Mouse (Mus musculus): Measurements from ENCODE around the gene Ift81. TPM values are rescaled to one million over a fixed set of nuclear protein-coding genes. Genes with fewer than 3 reads are reported as not detected.

The Ift81 gene
- total and polyA plus RNA-seq, 2 experiments = 0.38 to 3.0 TPM

DNA sequence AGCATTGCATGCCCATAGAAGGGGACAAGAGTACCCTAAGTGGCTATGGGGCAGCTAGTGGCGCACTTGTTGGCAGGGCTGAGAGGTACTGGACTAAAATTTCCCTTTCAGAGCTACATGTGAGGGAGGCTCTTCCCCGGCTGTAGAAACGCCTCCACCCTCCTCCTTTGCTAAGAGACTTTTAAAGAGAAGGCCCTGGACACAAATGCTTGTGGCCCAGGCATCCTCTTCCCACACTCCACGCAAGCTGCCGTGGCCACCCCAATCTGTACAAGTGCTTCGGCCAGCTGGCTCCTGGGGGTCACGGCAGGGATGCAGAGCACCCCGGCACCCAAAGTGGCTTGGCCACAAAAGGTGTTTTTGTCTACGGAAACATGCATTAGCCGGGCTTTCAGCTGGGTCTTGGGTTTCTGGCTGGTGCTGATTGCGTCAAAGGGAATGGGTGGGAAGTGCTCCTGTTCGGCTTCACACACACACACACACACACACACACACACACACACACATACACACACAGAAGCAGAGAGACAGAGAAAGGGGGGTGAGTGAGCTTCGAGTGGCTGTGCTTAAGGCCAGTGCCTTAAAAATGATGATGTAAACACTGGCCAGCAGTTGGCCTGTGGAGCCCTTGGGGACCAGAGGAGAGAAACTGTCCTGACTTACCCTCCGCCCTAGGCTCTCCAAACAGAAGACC, 88.9 kb downstream of the Ift81 start:
- Histone ChIP-seq H3K4me1 (ENCODE audit: control insufficient read depth, insufficient read depth, low read length) (peaks cover 45% of the 10 kb centered on the region), H3K27me3 (ENCODE audit: control insufficient read depth, insufficient read depth, low read length) (no peaks in the 10 kb centered on the region), H3K27ac (replicated peaks; ENCODE audit: insufficient read depth, low read depth, low read length) (peak overlapping the region; percentile 83), H3K9ac (ENCODE audit: low read depth, low read length) (peak overlapping the region; percentile 49), H3K36me3 (ENCODE audit: control insufficient read depth, insufficient read depth, low read length) (no peaks in the 10 kb centered on the region), H3K79me2 (ENCODE audit: control insufficient read depth, insufficient read depth, low read length) (no peaks in the 10 kb centered on the region), H3K4me3 (ENCODE audit: insufficient read depth, low read depth, low read length) (no peak overlapping the region)
- WGBS = 61% methylated on average over 12 of the region's 14 CpGs
- TF ChIP-seq POLR2A (IDR thresholded peaks at IDR 0.05; ENCODE audit: extremely low read depth, insufficient read depth, low read length) = no peak
- no peak for TF ChIP-seq CTCF (IDR thresholded peaks at IDR 0.05; ENCODE audit: low read depth, low read length)
- DNase-seq (ENCODE audit: extremely low read depth, low read depth, low spot score) = no peak

DNA sequence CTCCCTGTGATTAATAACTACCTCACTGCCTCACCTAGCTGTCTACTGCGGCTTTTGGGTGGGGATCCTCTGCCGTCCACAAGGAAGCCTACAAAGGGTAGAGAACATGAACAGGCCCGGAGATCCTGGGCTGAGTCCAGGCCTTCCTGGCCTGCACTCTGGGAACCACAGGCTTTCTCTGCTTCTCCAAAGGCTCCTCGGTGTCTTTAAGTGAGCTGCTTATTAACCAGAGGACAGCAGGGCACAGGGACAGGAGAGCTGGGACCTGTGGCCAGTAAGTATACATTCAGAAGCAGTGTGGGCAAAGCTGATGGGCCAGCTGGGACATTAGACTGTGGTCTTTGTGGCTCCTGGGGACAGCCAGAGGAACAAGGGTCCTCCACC, 89.5 kb downstream of the Ift81 start:
- 37% methylated on average over 4 of the region's 4 CpGs for WGBS
- H3K27me3 ChIP-seq (ENCODE audit: control insufficient read depth, insufficient read depth, low read length) = no peaks in the 10 kb centered on the region
- no peak overlapping the region for H3K4me3 ChIP-seq (ENCODE audit: insufficient read depth, low read depth, low read length)
- TF ChIP-seq POLR2A (IDR thresholded peaks at IDR 0.05; ENCODE audit: extremely low read depth, insufficient read depth, low read length) (no peak), CTCF (IDR thresholded peaks at IDR 0.05; ENCODE audit: low read depth, low read length) (no peak)
- no peaks in the 10 kb centered on the region for H3K36me3 ChIP-seq (ENCODE audit: control insufficient read depth, insufficient read depth, low read length)
- H3K27ac ChIP-seq (replicated peaks; ENCODE audit: insufficient read depth, low read depth, low read length) = peak overlapping the region; percentile 83
- peaks cover 41% of the 10 kb centered on the region for H3K4me1 ChIP-seq (ENCODE audit: control insufficient read depth, insufficient read depth, low read length)
- DNase-seq (ENCODE audit: extremely low read depth, low read depth, low spot score) = peak; percentile 73
- H3K9ac ChIP-seq (ENCODE audit: low read depth, low read length) = peak overlapping the region; percentile 49
- no peaks in the 10 kb centered on the region for H3K79me2 ChIP-seq (ENCODE audit: control insufficient read depth, insufficient read depth, low read length)

DNA sequence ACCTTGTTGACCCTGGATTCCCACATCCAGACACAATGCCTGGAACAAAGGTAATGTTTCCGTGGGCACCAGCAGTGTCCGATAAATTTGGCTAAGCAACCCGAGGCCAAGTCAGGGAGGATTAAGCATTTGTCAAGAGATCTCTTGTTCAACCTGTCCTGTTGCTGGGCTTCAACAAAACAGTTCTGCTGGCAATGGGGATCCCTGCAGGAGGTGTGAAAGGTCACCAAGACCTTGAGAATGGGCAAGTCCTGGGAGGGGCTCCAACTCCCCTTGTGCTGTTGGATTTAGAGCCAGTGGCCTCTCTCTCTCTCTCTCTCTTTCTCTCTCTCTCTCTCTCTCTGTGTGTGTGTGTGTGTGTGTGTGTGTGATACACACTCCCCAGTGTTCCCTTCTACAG, 90.1 kb downstream of the Ift81 start:
- Histone ChIP-seq H3K9ac (ENCODE audit: low read depth, low read length) (no peak overlapping the region), H3K27ac (replicated peaks; ENCODE audit: insufficient read depth, low read depth, low read length) (peak overlapping the region; percentile 83), H3K79me2 (ENCODE audit: control insufficient read depth, insufficient read depth, low read length) (no peaks in the 10 kb centered on the region), H3K4me3 (ENCODE audit: insufficient read depth, low read depth, low read length) (no peak overlapping the region), H3K36me3 (ENCODE audit: control insufficient read depth, insufficient read depth, low read length) (no peaks in the 10 kb centered on the region), H3K4me1 (ENCODE audit: control insufficient read depth, insufficient read depth, low read length) (peaks cover 36% of the 10 kb centered on the region), H3K27me3 (ENCODE audit: control insufficient read depth, insufficient read depth, low read length) (no peaks in the 10 kb centered on the region)
- DNase-seq (ENCODE audit: extremely low read depth, low read depth, low spot score) = no peak
- 61% methylated on average over 3 of the region's 3 CpGs for WGBS
- TF ChIP-seq CTCF (IDR thresholded peaks at IDR 0.05; ENCODE audit: low read depth, low read length) = no peak
- no peak for TF ChIP-seq POLR2A (IDR thresholded peaks at IDR 0.05; ENCODE audit: extremely low read depth, insufficient read depth, low read length)

DNA sequence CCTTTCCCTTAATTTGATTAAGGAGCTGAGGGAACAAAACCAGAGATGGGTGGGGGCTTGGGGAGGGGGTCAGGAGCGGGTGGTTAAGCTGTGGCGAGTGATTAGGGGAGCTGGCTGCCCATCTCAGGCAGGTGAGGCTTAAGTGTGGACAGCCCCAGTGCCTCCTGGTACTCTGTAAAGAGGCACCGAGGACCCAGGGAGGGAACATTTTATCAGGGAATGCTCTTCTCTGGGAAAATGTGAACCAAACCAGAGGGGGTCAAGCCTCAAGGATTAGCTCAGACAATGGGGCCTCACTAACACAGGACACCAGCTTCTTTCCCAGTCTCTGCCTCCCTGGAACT, 93.2 kb downstream of the Ift81 start:
- WGBS = 73% methylated on average over 3 of the region's 3 CpGs
- H3K27me3 ChIP-seq (ENCODE audit: control insufficient read depth, insufficient read depth, low read length) = no peaks in the 10 kb centered on the region
- no peak overlapping the region for H3K27ac ChIP-seq (replicated peaks; ENCODE audit: insufficient read depth, low read depth, low read length)
- H3K36me3 ChIP-seq (ENCODE audit: control insufficient read depth, insufficient read depth, low read length) = no peaks in the 10 kb centered on the region
- peaks cover 23% of the 10 kb centered on the region for H3K4me1 ChIP-seq (ENCODE audit: control insufficient read depth, insufficient read depth, low read length)
- H3K9ac ChIP-seq (ENCODE audit: low read depth, low read length) = no peak overlapping the region
- H3K79me2 ChIP-seq (ENCODE audit: control insufficient read depth, insufficient read depth, low read length) = no peaks in the 10 kb centered on the region
- no peak for TF ChIP-seq CTCF (IDR thresholded peaks at IDR 0.05; ENCODE audit: low read depth, low read length)
- DNase-seq (ENCODE audit: extremely low read depth, low read depth, low spot score) = no peak
- H3K4me3 ChIP-seq (ENCODE audit: insufficient read depth, low read depth, low read length) = no peak overlapping the region

DNA sequence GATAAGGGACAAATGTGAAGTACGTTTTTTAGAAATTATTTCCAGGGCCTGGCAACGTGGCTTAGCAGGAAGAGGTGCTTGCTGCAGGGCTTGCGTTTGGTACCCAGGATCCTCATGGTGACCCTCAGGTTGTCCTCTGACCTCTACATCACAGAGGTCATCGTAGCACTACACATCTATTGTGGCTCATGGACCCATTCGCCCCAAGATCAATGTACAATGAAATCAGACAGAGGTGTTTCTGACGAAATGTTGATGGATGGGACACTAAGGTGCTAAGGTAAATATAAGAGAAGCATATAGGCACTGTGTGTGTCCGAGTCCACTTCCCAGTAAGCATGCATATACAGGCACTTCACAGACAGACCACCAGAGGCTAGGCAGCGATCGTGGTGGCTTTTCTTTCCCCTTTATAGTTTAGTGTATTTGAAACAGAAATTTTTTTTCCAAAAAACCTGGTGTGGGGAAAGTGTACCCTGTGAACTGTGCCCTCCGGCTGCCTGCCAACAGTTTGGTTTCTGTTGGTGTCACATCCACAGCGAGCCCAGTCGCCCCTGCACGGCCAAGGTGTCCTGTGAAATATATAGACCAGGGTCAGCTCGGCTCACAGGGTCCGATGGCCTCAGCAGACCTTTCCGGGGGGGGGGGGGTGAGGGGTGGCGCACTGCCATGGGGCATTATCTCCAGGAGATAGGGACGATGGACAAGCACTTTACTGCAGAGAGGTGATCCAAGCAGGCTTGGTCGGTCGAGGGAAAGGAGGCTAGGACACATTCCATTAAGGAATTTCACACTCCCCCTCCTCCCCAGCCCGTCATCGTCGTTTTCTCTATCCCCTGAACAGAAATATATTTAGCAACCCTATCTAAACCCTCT, 93.8 kb downstream of the Ift81 start:
- H3K4me1 ChIP-seq (ENCODE audit: control insufficient read depth, insufficient read depth, low read length) = peaks cover 17% of the 10 kb centered on the region
- no peak overlapping the region for H3K27ac ChIP-seq (replicated peaks; ENCODE audit: insufficient read depth, low read depth, low read length)

More for the DNA sequence above, 93.8 kb downstream of the Ift81 start:
- H3K27me3 ChIP-seq (ENCODE audit: control insufficient read depth, insufficient read depth, low read length) = no peaks in the 10 kb centered on the region
- no peaks in the 10 kb centered on the region for H3K36me3 ChIP-seq (ENCODE audit: control insufficient read depth, insufficient read depth, low read length)
- 21% methylated on average over 23 of the region's 23 CpGs for WGBS
- no peaks in the 10 kb centered on the region for H3K79me2 ChIP-seq (ENCODE audit: control insufficient read depth, insufficient read depth, low read length)
- no peak overlapping the region for H3K9ac ChIP-seq (ENCODE audit: low read depth, low read length)
- H3K4me3 ChIP-seq (ENCODE audit: insufficient read depth, low read depth, low read length) = no peak overlapping the region
- TF ChIP-seq POLR2A (IDR thresholded peaks at IDR 0.05; ENCODE audit: extremely low read depth, insufficient read depth, low read length) (no peak), CTCF (IDR thresholded peaks at IDR 0.05; ENCODE audit: low read depth, low read length) (no peak)
- peak; percentile 63 for DNase-seq (ENCODE audit: extremely low read depth, low read depth, low spot score)
